Comparison of ENCODE assay signal across 8 mouse cellular contexts in the genomic region with DNA sequence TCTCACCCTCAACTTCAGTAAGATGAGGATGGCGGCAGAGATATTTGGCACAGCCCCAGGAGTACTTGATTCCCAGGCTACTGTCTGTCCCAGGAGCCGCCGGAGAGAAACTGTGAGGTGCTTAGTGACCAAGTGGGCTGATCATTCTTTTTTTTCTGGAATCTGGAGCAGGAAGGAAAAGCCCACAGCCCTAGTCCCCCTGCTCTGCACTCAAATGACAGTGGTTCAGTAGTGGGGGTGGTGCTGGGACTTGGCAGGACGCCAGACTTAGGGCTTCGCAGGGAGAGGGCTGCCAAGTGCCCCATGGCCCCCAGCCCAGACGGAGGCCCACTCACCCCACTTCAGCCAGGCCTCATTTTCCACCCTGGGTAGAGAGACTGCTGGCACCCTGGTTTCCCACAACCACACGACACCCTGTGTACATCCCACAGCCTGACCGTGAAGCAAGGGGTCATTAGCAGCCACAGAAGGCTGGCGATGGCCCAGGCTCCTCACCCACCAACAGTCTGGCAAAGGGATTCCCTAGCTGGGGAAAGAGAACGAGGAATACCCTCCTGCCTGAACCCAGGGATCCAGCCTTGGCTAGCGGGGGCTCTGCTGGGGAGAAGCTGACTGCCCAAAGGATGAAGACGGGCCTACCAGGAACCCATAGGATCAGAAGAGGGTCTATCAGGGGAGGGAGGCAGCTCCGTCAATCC. TPM values are rescaled to one million over a fixed set of nuclear protein-coding genes. Genes with fewer than 3 reads are reported as not detected.
DNase-seq lines count a peak whose midpoint lies in the region; ATAC-seq and TF ChIP-seq lines count a peak whose summit lies in the region.

No protein-coding gene starts in this region.

- WGBS in forebrain, postnatal 0 days: 1% methylated on average over 13 of the region's 13 CpGs
- under 1% methylated on average over 13 of the region's 13 CpGs for WGBS in limb, embryonic 14.5 days
- WGBS in neural tube, embryonic 12.5 days: 4% methylated on average over 13 of the region's 13 CpGs

- H3K9me3 ChIP-seq in forebrain, postnatal 0 days (ENCODE audit: low read length): no peaks in the 10 kb centered on the region
- no peaks in the 10 kb centered on the region for H3K9me3 ChIP-seq in limb, embryonic 14.5 days (ENCODE audit: control insufficient read depth, low read length)
- H3K9me3 ChIP-seq in neural tube, embryonic 12.5 days: no peaks in the 10 kb centered on the region

- peak; percentile 18 for ATAC-seq in forebrain, postnatal 0 days
- peak; percentile 34 for ATAC-seq in limb, embryonic 14.5 days (ENCODE audit: low FRiP score, low read depth)
- ATAC-seq in neural tube, embryonic 12.5 days (ENCODE audit: low FRiP score, low read depth): peak; percentile 48

- no peak for TF ChIP-seq POLR2A in testis, adult 2 months (IDR thresholded peaks at IDR 0.05; ENCODE audit: control insufficient read depth, low read depth, low read length)
- TF ChIP-seq POLR2A in limb, embryonic 14.5 days (IDR thresholded peaks at IDR 0.05; ENCODE audit: borderline replicate concordance, extremely low read depth, insufficient read depth, insufficient read length): no peak

- H3K4me1 ChIP-seq in testis, adult 2 months (ENCODE audit: control insufficient read depth, insufficient read depth, low read length): peaks cover 20% of the 10 kb centered on the region
- H3K4me1 ChIP-seq in forebrain, postnatal 0 days (ENCODE audit: insufficient read depth): peaks cover 17% of the 10 kb centered on the region
- peaks cover 25% of the 10 kb centered on the region for H3K4me1 ChIP-seq in limb, embryonic 14.5 days (ENCODE audit: control insufficient read depth, insufficient read depth, low read length)
- H3K4me1 ChIP-seq in neural tube, embryonic 12.5 days: peaks cover 44% of the 10 kb centered on the region

- H3K9ac ChIP-seq in forebrain, postnatal 0 days: peak overlapping the region; percentile 100
- peak overlapping the region; percentile 98 for H3K9ac ChIP-seq in limb, embryonic 14.5 days (ENCODE audit: low read depth, low read length, severe bottlenecking)
- H3K9ac ChIP-seq in neural tube, embryonic 12.5 days: peak overlapping the region; percentile 99

- no peak for DNase-seq in testis, postnatal 14 days (ENCODE audit: low spot score)
- DNase-seq in cerebellum, adult 11-12 months: peak; percentile 73
- peak; percentile 73 for DNase-seq in forebrain, postnatal 0 days
- DNase-seq in kidney, adult 11 months: peak; percentile 54
- DNase-seq in limb, embryonic 14.5 days (ENCODE audit: low spot score): peak; percentile 62
- no peak for DNase-seq in c-Kit-positive CD71-positive TER-119-positive erythroid progenitor cells, embryonic 14.5 days (ENCODE audit: low spot score)

- H3K36me3 ChIP-seq in testis, adult 2 months (ENCODE audit: control insufficient read depth, insufficient read depth, low read length): no peaks in the 10 kb centered on the region
- peaks cover 7% of the 10 kb centered on the region; the same call in 1 of the 2 replicates for H3K36me3 ChIP-seq in forebrain, postnatal 0 days (ENCODE audit: insufficient read depth)
- H3K36me3 ChIP-seq in limb, embryonic 14.5 days (ENCODE audit: control insufficient read depth, insufficient read depth, low read length): peaks cover 35% of the 10 kb centered on the region
- peaks cover 25% of the 10 kb centered on the region for H3K36me3 ChIP-seq in neural tube, embryonic 12.5 days

- H3K27ac ChIP-seq in testis, adult 2 months (ENCODE audit: control insufficient read depth, insufficient read depth, low read depth, low read length): no peak overlapping the region
- peak overlapping the region; percentile 96 for H3K27ac ChIP-seq in forebrain, postnatal 0 days (ENCODE audit: low read depth, low read length)
- peak overlapping the region; percentile 79 for H3K27ac ChIP-seq in limb, embryonic 14.5 days (replicated peaks; ENCODE audit: low read depth, low read length)
- peak overlapping the region; percentile 75 for H3K27ac ChIP-seq in neural tube, embryonic 12.5 days

- peak overlapping the region; percentile 95 for H3K4me2 ChIP-seq in forebrain, postnatal 0 days (ENCODE audit: low read depth)
- H3K4me2 ChIP-seq in limb, embryonic 14.5 days (replicated peaks; ENCODE audit: low read depth, low read length, severe bottlenecking): peak overlapping the region; percentile 93
- peak overlapping the region; percentile 96 for H3K4me2 ChIP-seq in neural tube, embryonic 12.5 days (replicated peaks)

- TF ChIP-seq CTCF in testis, adult 2 months (IDR thresholded peaks at IDR 0.05; ENCODE audit: control insufficient read depth, insufficient read depth, insufficient replicate concordance, low read depth, low read length): no peak
- TF ChIP-seq CTCF in forebrain, postnatal 0 days (IDR thresholded peaks at IDR 0.05; ENCODE audit: low read depth): no peak

- H3K4me3 ChIP-seq in testis, adult 2 months (ENCODE audit: control insufficient read depth, low read depth, low read length): peak overlapping the region; percentile 87
- H3K4me3 ChIP-seq in forebrain, postnatal 0 days (ENCODE audit: low read depth, low read length): peak overlapping the region; percentile 97
- peak overlapping the region; percentile 95 for H3K4me3 ChIP-seq in limb, embryonic 14.5 days (replicated peaks; ENCODE audit: low read length)
- H3K4me3 ChIP-seq in neural tube, embryonic 12.5 days: peak overlapping the region; percentile 98

- no peaks in the 10 kb centered on the region for H3K27me3 ChIP-seq in testis, adult 2 months (ENCODE audit: control insufficient read depth, insufficient read depth, low read length)
- no peaks in the 10 kb centered on the region for H3K27me3 ChIP-seq in forebrain, postnatal 0 days (ENCODE audit: insufficient read depth, low read length)
- no peaks in the 10 kb centered on the region for H3K27me3 ChIP-seq in limb, embryonic 14.5 days (ENCODE audit: control insufficient read depth, insufficient read depth, low read length)
- H3K27me3 ChIP-seq in neural tube, embryonic 12.5 days (replicated peaks): no peaks in the 10 kb centered on the region

RNA-seq across cellular contexts. Expression of gene Ttyh3, which starts 0.9 kb away (rescaled TPM):
- polyA plus RNA-seq in testis, adult 2 months (2012; rRNA removed): 16.2 and 18.3 TPM in 2 replicates
- 114 and 163 TPM in 2 replicates for total RNA-seq in forebrain, postnatal 0 days (2014; rRNA removed)
- 65.0 and 67.9 TPM in 2 replicates for polyA plus RNA-seq in forebrain, postnatal 0 days (2015; fragmentation: Nextera tagmentation; extraction: Ambion mirVana)
- polyA plus RNA-seq in limb, embryonic 14.5 days (2012; rRNA removed): 118 and 180 TPM in 2 replicates
- polyA plus RNA-seq in limb, embryonic 14.5 days (2014; fragmentation: Nextera tagmentation; extraction: Ambion mirVana): 57.5 and 66.3 TPM in 2 replicates
- 79.6 and 83.3 TPM in 2 replicates for polyA plus RNA-seq in neural tube, embryonic 12.5 days (2016; fragmentation: Nextera tagmentation; extraction: Ambion mirVana)

RNA-seq across cellular contexts. Expression of gene Lfng, which starts 40.9 kb away (rescaled TPM):
- 1.4 TPM in 2 replicates for polyA plus RNA-seq in testis, adult 2 months (2012; rRNA removed)
- total RNA-seq in forebrain, postnatal 0 days (2014; rRNA removed): 39.4 and 53.7 TPM in 2 replicates
- 19.2 and 23.0 TPM in 2 replicates for polyA plus RNA-seq in forebrain, postnatal 0 days (2015; fragmentation: Nextera tagmentation; extraction: Ambion mirVana)
- 38.9 and 48.2 TPM in 2 replicates for polyA plus RNA-seq in limb, embryonic 14.5 days (2012; rRNA removed)
- polyA plus RNA-seq in limb, embryonic 14.5 days (2014; fragmentation: Nextera tagmentation; extraction: Ambion mirVana): 19.2 and 21.4 TPM in 2 replicates
- 30.5 and 34.5 TPM in 2 replicates for polyA plus RNA-seq in neural tube, embryonic 12.5 days (2016; fragmentation: Nextera tagmentation; extraction: Ambion mirVana)

RNA-seq across cellular contexts. Expression of gene Iqce, which starts 54.2 kb away (rescaled TPM):
- polyA plus RNA-seq in testis, adult 2 months (2012; rRNA removed): 126 and 134 TPM in 2 replicates
- 30.6 TPM in 2 replicates for total RNA-seq in forebrain, postnatal 0 days (2014; rRNA removed)
- polyA plus RNA-seq in forebrain, postnatal 0 days (2015; fragmentation: Nextera tagmentation; extraction: Ambion mirVana): 19.0 and 27.1 TPM in 2 replicates
- 38.3 and 43.1 TPM in 2 replicates for polyA plus RNA-seq in limb, embryonic 14.5 days (2012; rRNA removed)
- 23.4 and 24.0 TPM in 2 replicates for polyA plus RNA-seq in limb, embryonic 14.5 days (2014; fragmentation: Nextera tagmentation; extraction: Ambion mirVana)
- 20.6 and 29.5 TPM in 2 replicates for polyA plus RNA-seq in neural tube, embryonic 12.5 days (2016; fragmentation: Nextera tagmentation; extraction: Ambion mirVana)

RNA-seq across cellular contexts. Expression of gene Brat1, which starts 56.8 kb away (rescaled TPM):
- polyA plus RNA-seq in testis, adult 2 months (2012; rRNA removed): 22.5 and 23.3 TPM in 2 replicates
- total RNA-seq in forebrain, postnatal 0 days (2014; rRNA removed): 30.0 and 39.1 TPM in 2 replicates
- 15.8 and 17.4 TPM in 2 replicates for polyA plus RNA-seq in forebrain, postnatal 0 days (2015; fragmentation: Nextera tagmentation; extraction: Ambion mirVana)
- 29.6 and 38.6 TPM in 2 replicates for polyA plus RNA-seq in limb, embryonic 14.5 days (2012; rRNA removed)
- 19.9 and 22.2 TPM in 2 replicates for polyA plus RNA-seq in limb, embryonic 14.5 days (2014; fragmentation: Nextera tagmentation; extraction: Ambion mirVana)
- 25.2 TPM in 2 replicates for polyA plus RNA-seq in neural tube, embryonic 12.5 days (2016; fragmentation: Nextera tagmentation; extraction: Ambion mirVana)

Comparison
In these comparisons a context has a peak if more than half of its experiments do, and no peak if none do; other contexts are left out.
1. DNase-seq: peak in cerebellum, adult 11-12 months (single experiment), forebrain, postnatal 0 days (single experiment), kidney, adult 11 months (single experiment) and limb, embryonic 14.5 days (single experiment); none in testis, postnatal 14 days (single experiment) and c-Kit-positive CD71-positive TER-119-positive erythroid progenitor cells, embryonic 14.5 days (single experiment).
2. Peak in every context shown above with its lines, with median percentiles within 50 percentile points of each other: H3K4me3 ChIP-seq, ATAC-seq, H3K4me2 ChIP-seq and H3K9ac ChIP-seq.